Mouse (Mus musculus) limb, embryonic 14.5 days (tissue): ENCODE data around the gene Peli1. TPM values are rescaled to one million over a fixed set of nuclear protein-coding genes. Genes with fewer than 3 reads are reported as not detected.

ENCODE experiments used
- ATAC-seq: fragments of 200-750 bp; cut with Nextera tagmentation; 2 replicates; pipeline ENCODE4 v1.8.0; 2017; ENCODE audit warnings: low read depth, moderate number of reproducible peaks, moderate TSS enrichment; ENCODE audit not compliant: low FRiP score
- DNase-seq: peaks from one replicate; pipeline ENCODE4 v3.0.0-alpha.2; 2015; ENCODE audit warnings: low spot score
- H3K27ac ChIP-seq: fragments of 300-500 bp; sonication (generic); replicated peaks from 2 replicates; pipeline ENCODE4 v1.5.1; 2014; ENCODE audit warnings: low read depth, mild to moderate bottlenecking, low read length, moderate library complexity, mixed read lengths
- H3K27me3 ChIP-seq: fragments of 300-500 bp; sonication (generic); 2 replicates; pipeline ENCODE4 v1.6.1; 2014; ENCODE audit warnings: low read length, mixed read lengths; ENCODE audit not compliant: control insufficient read depth, insufficient read depth
- H3K36me3 ChIP-seq: fragments of 300-500 bp; sonication (generic); 2 replicates; pipeline ENCODE4 v1.6.1; 2014; ENCODE audit warnings: mild to moderate bottlenecking, low read length, moderate library complexity, mixed read lengths; ENCODE audit not compliant: control insufficient read depth, insufficient read depth
- H3K4me1 ChIP-seq: fragments of 300-500 bp; sonication (generic); 2 replicates; pipeline ENCODE4 v1.6.1; 2014; ENCODE audit warnings: antibody characterized with exemption, low read length, mixed read lengths; ENCODE audit not compliant: control insufficient read depth, insufficient read depth
- H3K4me2 ChIP-seq: fragments of 300-500 bp; sonication (generic); replicated peaks from 2 replicates; pipeline ENCODE4 v1.6.1; 2014; ENCODE audit warnings: low read depth, mild to moderate bottlenecking, low read length, moderate library complexity; ENCODE audit not compliant: severe bottlenecking
- H3K4me3 ChIP-seq: fragments of 300-500 bp; sonication (generic); replicated peaks from 2 replicates; pipeline ENCODE4 v1.5.1; 2014; ENCODE audit warnings: low read length
- H3K9ac ChIP-seq: fragments of 300-500 bp; sonication (generic); 2 replicates; pipeline ENCODE4 v1.6.1; 2014; ENCODE audit warnings: mild to moderate bottlenecking, low read depth, low read length, moderate library complexity; ENCODE audit not compliant: severe bottlenecking
- H3K9me3 ChIP-seq: fragments of 300-500 bp; sonication (generic); 2 replicates; pipeline ENCODE4 v1.6.1; 2016; ENCODE audit warnings: low read length; ENCODE audit not compliant: control insufficient read depth
- POLR2A ChIP-seq: fragments of 200-500 bp; IDR thresholded peaks from 2 replicates; pipeline ENCODE4 v1.8.0; 2012; ENCODE audit warnings: inconsistent platforms, mild to moderate bottlenecking, moderate library complexity, borderline replicate concordance; ENCODE audit not compliant: insufficient read depth, insufficient read length; ENCODE audit errors: extremely low read depth
- WGBS: fragments of 180-500 bp; shearing (Covaris S2); extraction: QIAGEN DNeasy Blood & Tissue Kit; methylation state at CpG from one replicate; pipeline ENCODE4 v1.1.7; 2014; 5-methylcytosine and 5-hydroxymethylcytosine counted together
- polyA plus RNA-seq, 2 experiments: library from polyadenylated mRNA; depleted of rRNA in 1 of 2; stranded (reverse) in 1 of 2; unstranded in 1 of 2; fragments of >200 nt; fragmentation: Nextera tagmentation in 1 of 2; extraction: Ambion mirVana in 1 of 2; gene quantifications; 2 replicates each; pipeline versions ENCODE4 v1.2.1 to v1.2.3; 2012 to 2014

Peli1 gene
- polyA plus RNA-seq, 2 experiments = 28.1 to 43.8 TPM

GRCm38 (mm10) chr11:21194851-21195250 lies 103.8 kb downstream of the Peli1 start:
- WGBS = 91% methylated on average over 3 of the region's 3 CpGs
- TF ChIP-seq POLR2A = no peak
- Histone ChIP-seq H3K36me3 (no peaks in the 10 kb centered on the region), H3K4me3 (no peak overlapping the region), H3K9ac (no peak overlapping the region), H3K9me3 (no peaks in the 10 kb centered on the region), H3K27ac (no peak overlapping the region), H3K4me2 (no peak overlapping the region), H3K4me1 (no peaks in the 10 kb centered on the region), H3K27me3 (no peaks in the 10 kb centered on the region)
- ATAC-seq = no peak
- DNase-seq = no peak

Other genes starting within 250 kb of the Peli1 start
- 28.6 and 30.8 TPM in 2 replicates for gene Vps54, start 148.0 kb downstream of the Peli1 start, polyA plus RNA-seq (2012; rRNA removed)
- gene Vps54, start 148.0 kb downstream of the Peli1 start, polyA plus RNA-seq (2014; fragmentation: Nextera tagmentation; extraction: Ambion mirVana) = 15.3 and 18.6 TPM in 2 replicates